Mouse (Mus musculus) limb, embryonic 10.5 days (tissue): ENCODE data around the gene Gbp7. TPM values are rescaled to one million over a fixed set of nuclear protein-coding genes. Genes with fewer than 3 reads are reported as not detected.
A peak's percentile ranks its signal among the peaks of the same experiment; 100 is the strongest.

Source experiments
- DNase-seq: peaks from one replicate; pipeline ENCODE4 v3.0.0-alpha.2; 2017; ENCODE audit warnings: low spot score
- H3K27ac ChIP-seq: fragments of 300-500 bp; sonication (generic); 2 replicates; pipeline ENCODE4 v1.5.1; 2016; ENCODE audit warnings: mild to moderate bottlenecking
- H3K27me3 ChIP-seq: fragments of 300-500 bp; sonication (generic); 2 replicates; pipeline ENCODE4 v1.6.1; 2016; ENCODE audit warnings: low read depth, mild to moderate bottlenecking; ENCODE audit not compliant: poor library complexity, severe bottlenecking
- H3K36me3 ChIP-seq: fragments of 300-500 bp; sonication (generic); 2 replicates; pipeline ENCODE4 v1.6.1; 2016; ENCODE audit warnings: mild to moderate bottlenecking, moderate library complexity
- H3K4me1 ChIP-seq: fragments of 300-500 bp; sonication (generic); 2 replicates; pipeline ENCODE4 v1.6.1; 2016
- H3K4me3 ChIP-seq: fragments of 300-500 bp; sonication (generic); 2 replicates; pipeline ENCODE4 v1.5.1; 2016; ENCODE audit warnings: mild to moderate bottlenecking, moderate library complexity
- H3K9me3 ChIP-seq: fragments of 300-500 bp; sonication (generic); replicated peaks from 2 replicates; pipeline ENCODE4 v1.6.1; 2016; ENCODE audit warnings: mild to moderate bottlenecking
- WGBS: fragments of 180-500 bp; shearing (Covaris S2); methylation state at CpG from one replicate; pipeline ENCODE4 v1.1.7; 2016; 5-methylcytosine and 5-hydroxymethylcytosine counted together
- polyA plus RNA-seq: library from polyadenylated mRNA; unstranded; fragments of >200 nt; fragmentation: Nextera tagmentation; extraction: Ambion mirVana; gene quantifications from 2 replicates; pipeline ENCODE4 v1.2.1, GENCODE M21; 2016

Gbp7 gene
- polyA plus RNA-seq, result 0.72 and 1.4 TPM in 2 replicates

- H3K4me3 ChIP-seq, result peak within 1 kb of the TSS; percentile 56
- 2% methylated on average over 30 of the region's 30 CpGs for WGBS
- no peaks in the 10 kb centered on the region for H3K36me3 ChIP-seq
- peaks cover 34% of the 10 kb centered on the region for H3K27me3 ChIP-seq
- H3K9me3 ChIP-seq, result no peaks in the 10 kb centered on the region
- H3K27ac ChIP-seq, result peak within 1 kb of the TSS; percentile 59
- DNase-seq, result peak; percentile 66
- peaks cover 12% of the 10 kb centered on the region; the same call in 1 of the 2 replicates for H3K4me1 ChIP-seq
Observed at GRCm38 (mm10) chr3:142530087-142530953, at the start of gene Gbp7. Gene Gbp7 (plus strand): TSS chr3:142530342.

DNA sequence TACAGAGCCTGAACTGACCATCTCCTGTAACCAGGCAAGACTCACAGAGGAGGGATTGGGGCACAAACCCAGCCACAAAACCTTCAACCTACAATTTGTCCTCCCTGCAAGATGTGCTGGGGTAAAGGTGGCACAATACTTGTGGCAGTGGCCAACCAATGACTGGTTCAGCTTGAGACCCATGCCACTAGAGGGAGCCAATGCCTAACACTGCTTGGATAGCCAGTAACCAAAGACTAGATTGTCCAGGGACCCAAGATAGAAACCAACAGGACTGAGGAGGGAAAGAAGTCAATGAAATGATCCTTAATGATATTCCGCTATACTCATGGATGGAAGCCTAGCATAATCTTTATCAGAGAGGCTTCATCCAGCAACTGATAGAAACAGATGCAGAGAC lies 39.7 kb upstream of the Gbp7 start:
- Histone ChIP-seq H3K9me3 (no peaks in the 10 kb centered on the region), H3K4me3 (no peak overlapping the region), H3K27me3 (no peaks in the 10 kb centered on the region), H3K27ac (no peak overlapping the region), H3K4me1 (no peaks in the 10 kb centered on the region), H3K36me3 (no peaks in the 10 kb centered on the region)
- 83% methylated on average over 1 of the region's 1 CpGs for WGBS
- peak; percentile 66 for DNase-seq

DNA sequence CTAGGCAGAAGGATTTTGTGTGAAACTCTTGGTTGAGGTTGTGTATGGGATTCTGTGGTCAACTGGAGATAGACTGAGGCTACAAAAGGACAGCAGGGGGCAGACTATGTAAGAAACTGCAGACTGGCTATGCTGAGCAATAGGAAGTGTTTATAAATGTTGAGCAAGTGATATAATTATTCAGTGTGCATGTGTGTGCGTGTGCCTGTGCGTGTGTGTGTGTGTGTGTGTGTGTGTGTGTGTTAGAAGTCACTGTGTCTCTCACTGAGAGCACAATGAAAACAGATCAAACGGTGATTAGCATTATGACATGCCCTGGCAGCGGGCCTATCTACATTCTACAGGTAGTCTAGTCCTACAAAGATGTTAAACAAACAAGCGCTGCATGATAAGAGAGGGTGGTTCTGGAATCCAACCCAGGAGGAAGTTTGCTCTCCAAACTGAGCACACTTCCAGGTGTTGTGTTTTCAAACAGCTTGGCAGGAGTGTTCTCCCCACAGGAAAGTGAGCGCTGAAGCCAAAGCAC lies 36.5 kb upstream of the Gbp7 start, which contains the start of gene Gbp5:
Gbp5 (plus strand) TSS at position 443 of the 526 bp plus-strand sequence.
- WGBS, result 79% methylated on average over 6 of the region's 6 CpGs
- Histone ChIP-seq H3K4me1 (0 out of 2 replicates have a peak, but pooled peaks cover 3% of the 10 kb centered on the region), H3K27me3 (no peaks in the 10 kb centered on the region), H3K4me3 (no peak within 1 kb of the TSS), H3K36me3 (no peaks in the 10 kb centered on the region), H3K9me3 (no peaks in the 10 kb centered on the region), H3K27ac (no peak within 1 kb of the TSS)
- no peak for DNase-seq

GRCm38 (mm10) chr3:142495146-142495655 lies 34.9 kb upstream of the Gbp7 start:
- H3K9me3 ChIP-seq, result no peaks in the 10 kb centered on the region
- H3K36me3 ChIP-seq, result no peaks in the 10 kb centered on the region
- WGBS, result 91% methylated on average over 5 of the region's 5 CpGs
- no peaks in the 10 kb centered on the region for H3K27me3 ChIP-seq
- H3K4me1 ChIP-seq, result 0 out of 2 replicates have a peak, but pooled peaks cover 3% of the 10 kb centered on the region
- H3K4me3 ChIP-seq, result no peak overlapping the region
- no peak overlapping the region for H3K27ac ChIP-seq
- DNase-seq, result no peak

GRCm38 (mm10) chr3:142496113-142497101 lies 33.7 kb upstream of the Gbp7 start:
- WGBS, result 70% methylated on average over 14 of the region's 14 CpGs
- H3K4me3 ChIP-seq, result no peak overlapping the region

GRCm38 (mm10) chr3:142497123-142497841 lies 32.9 kb upstream of the Gbp7 start:
- H3K27ac ChIP-seq, result no peak overlapping the region
- WGBS, result 72% methylated on average over 15 of the region's 15 CpGs
- no peaks in the 10 kb centered on the region for H3K36me3 ChIP-seq
- H3K4me1 ChIP-seq, result 0 out of 2 replicates have a peak, but pooled peaks cover 3% of the 10 kb centered on the region
- H3K9me3 ChIP-seq, result no peaks in the 10 kb centered on the region
- no peaks in the 10 kb centered on the region for H3K27me3 ChIP-seq
- no peak overlapping the region for H3K4me3 ChIP-seq
- no peak for DNase-seq

More at GRCm38 (mm10) chr3:142496113-142497101, 33.7 kb upstream of the Gbp7 start:
- Histone ChIP-seq H3K27me3 (no peaks in the 10 kb centered on the region), H3K9me3 (no peaks in the 10 kb centered on the region), H3K27ac (no peak overlapping the region), H3K36me3 (no peaks in the 10 kb centered on the region), H3K4me1 (0 out of 2 replicates have a peak, but pooled peaks cover 3% of the 10 kb centered on the region)
- no peak for DNase-seq

DNA sequence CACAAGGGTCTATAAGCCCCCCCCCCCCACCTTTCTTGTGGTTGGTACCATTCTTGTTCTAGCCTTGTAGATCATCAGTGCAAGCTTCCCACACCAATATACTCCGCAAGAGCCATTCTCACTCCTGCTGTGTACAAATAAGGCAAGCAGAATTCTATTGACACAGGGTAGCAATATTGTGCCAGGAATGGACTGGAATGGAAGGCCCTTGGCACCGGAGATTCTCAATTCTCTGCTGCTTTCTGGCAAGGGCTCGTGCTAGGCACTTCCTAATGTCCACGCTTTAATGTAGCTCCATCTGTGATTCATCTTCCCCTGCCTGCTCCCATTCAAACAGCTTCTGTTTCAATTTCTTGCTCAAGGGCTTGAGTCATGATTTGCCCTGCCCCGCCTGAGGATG lies 31.2 kb upstream of the Gbp7 start:
- H3K9me3 ChIP-seq, result no peaks in the 10 kb centered on the region
- no peak overlapping the region for H3K27ac ChIP-seq
- no peaks in the 10 kb centered on the region for H3K27me3 ChIP-seq
- no peak for DNase-seq
- 0 out of 2 replicates have a peak, but pooled peaks cover 3% of the 10 kb centered on the region for H3K4me1 ChIP-seq
- H3K36me3 ChIP-seq, result no peaks in the 10 kb centered on the region
- no peak overlapping the region for H3K4me3 ChIP-seq
- 90% methylated on average over 5 of the region's 5 CpGs for WGBS

GRCm38 (mm10) chr3:142528116-142528515 lies 2.0 kb upstream of the Gbp7 start:
- no peak overlapping the region for H3K4me3 ChIP-seq
- H3K27me3 ChIP-seq, result peaks cover 28% of the 10 kb centered on the region
- H3K27ac ChIP-seq, result no peak overlapping the region
- no peaks in the 10 kb centered on the region for H3K36me3 ChIP-seq
- no peak for DNase-seq
- H3K4me1 ChIP-seq, result peaks cover 12% of the 10 kb centered on the region; the same call in 1 of the 2 replicates
- WGBS, result 84% methylated on average over 3 of the region's 3 CpGs
- no peaks in the 10 kb centered on the region for H3K9me3 ChIP-seq

DNA sequence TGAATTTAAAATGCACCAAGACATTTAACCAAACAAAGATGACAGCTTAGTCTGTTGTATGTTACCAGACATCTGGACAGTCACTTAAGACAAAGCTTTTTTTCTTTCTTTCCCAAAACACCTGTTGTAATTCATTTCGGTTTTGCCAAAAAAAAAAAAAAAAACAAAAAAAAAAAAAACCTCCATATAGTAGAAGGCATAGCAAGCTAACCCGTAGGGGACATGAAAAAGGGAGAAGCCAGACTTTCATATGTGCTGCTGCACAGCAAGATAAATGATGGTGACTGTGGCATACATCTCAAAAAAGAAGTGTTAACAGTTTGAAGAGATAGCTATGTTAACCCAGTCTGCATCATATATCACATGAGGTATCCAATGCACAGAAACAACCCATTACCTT lies 545 bp upstream of the Gbp7 start:
- peak overlapping the region; percentile 56 for H3K4me3 ChIP-seq
- H3K27ac ChIP-seq, result no peak overlapping the region
- peaks cover 12% of the 10 kb centered on the region; the same call in 1 of the 2 replicates for H3K4me1 ChIP-seq
- WGBS, result 75% methylated on average over 2 of the region's 2 CpGs
- no peak for DNase-seq
- no peaks in the 10 kb centered on the region for H3K9me3 ChIP-seq
- no peaks in the 10 kb centered on the region for H3K36me3 ChIP-seq
- H3K27me3 ChIP-seq, result peaks cover 30% of the 10 kb centered on the region

DNA sequence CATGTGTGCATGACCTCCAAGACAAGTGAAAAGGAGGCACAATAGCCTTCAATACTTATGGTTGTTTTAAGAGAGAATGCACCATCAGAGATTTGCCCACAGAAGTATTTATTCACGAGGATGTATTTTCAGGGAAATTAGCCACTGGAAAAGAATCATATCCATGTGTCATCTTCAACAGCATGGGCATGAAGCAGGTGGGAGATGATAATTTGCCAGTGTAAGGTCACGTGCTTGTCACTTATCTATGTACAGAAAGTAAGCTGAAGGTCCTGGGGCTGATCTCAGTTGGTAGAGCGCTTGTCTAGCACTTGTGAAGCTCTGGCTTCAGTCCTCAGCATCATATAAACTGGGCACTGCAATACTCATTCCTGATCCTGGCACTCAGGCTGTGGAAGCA lies 1.5 kb downstream of the Gbp7 start:
- H3K4me1 ChIP-seq, result peaks cover 12% of the 10 kb centered on the region; the same call in 1 of the 2 replicates
- H3K4me3 ChIP-seq, result no peak overlapping the region
- WGBS, result 85% methylated on average over 3 of the region's 3 CpGs
- no peaks in the 10 kb centered on the region for H3K9me3 ChIP-seq
- H3K36me3 ChIP-seq, result no peaks in the 10 kb centered on the region
- H3K27ac ChIP-seq, result no peak overlapping the region
- no peak for DNase-seq
- H3K27me3 ChIP-seq, result peaks cover 34% of the 10 kb centered on the region

- peaks cover 31% of the 10 kb centered on the region for H3K27me3 ChIP-seq
- 92% methylated on average over 3 of the region's 3 CpGs for WGBS
- no peaks in the 10 kb centered on the region for H3K9me3 ChIP-seq
- no peak for DNase-seq
- H3K4me1 ChIP-seq, result peaks cover 12% of the 10 kb centered on the region; the same call in 1 of the 2 replicates
- H3K36me3 ChIP-seq, result no peaks in the 10 kb centered on the region
- H3K27ac ChIP-seq, result no peak overlapping the region
- H3K4me3 ChIP-seq, result no peak overlapping the region
Observed at GRCm38 (mm10) chr3:142533185-142533584, 3.0 kb downstream of the Gbp7 start.
